Mouse (Mus musculus) neural tube, embryonic 10.5 days (tissue): Measurements from ENCODE around the gene Clip4.
"Not testable (repeated sequence)": the region's sequence is repeated elsewhere in the genome, so short reads cannot be mapped to it uniquely, and the experiment has no call there.

Experiments used
- DNase-seq: peaks from one replicate; pipeline ENCODE4 v3.0.0-alpha.2; 2017; ENCODE audit warnings: low spot score; ENCODE audit errors: extremely low spot score

Gene Clip4

DNA sequence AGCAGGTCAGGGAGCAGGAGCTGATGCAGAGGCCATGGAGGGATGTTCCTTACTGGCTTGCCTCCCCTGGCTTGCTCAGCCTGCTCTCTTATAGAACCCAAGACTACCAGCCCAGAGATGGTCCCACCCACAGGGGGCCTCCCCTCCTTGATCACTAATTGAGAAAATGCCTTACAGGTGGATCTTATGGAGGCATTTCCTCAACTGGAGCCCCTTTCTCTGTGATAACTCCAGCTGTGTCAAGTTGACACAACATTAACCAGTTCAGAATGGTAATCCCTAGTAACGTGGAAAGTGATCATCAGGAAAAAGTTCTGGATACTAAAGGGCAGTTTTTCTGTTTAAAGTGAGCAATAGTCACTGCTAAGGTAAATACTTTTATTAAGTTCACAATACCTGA, at the start of gene Clip4:
Clip4 (plus strand) TSS at position 301 of the 400 bp plus-strand sequence.
- DNase-seq = not testable (repeated sequence)

DNA sequence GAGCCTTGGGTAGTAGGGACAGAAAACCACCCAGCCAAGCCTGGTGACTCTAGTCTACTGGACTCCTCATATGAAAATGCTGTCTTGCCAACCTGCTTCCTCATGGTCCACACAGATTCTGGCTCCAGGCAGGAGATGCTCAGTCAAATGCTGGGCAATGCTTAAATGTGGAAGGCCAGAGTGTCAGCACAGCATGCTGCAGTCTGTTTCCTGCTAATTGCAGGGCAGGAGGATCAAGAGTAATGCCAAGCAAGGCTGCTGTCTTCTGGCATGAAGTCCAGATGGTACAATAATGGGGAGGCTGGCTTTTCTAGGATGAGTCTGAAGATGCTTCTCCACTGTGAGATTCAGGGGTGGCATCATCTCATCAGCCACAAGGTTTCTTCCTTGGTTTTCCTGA, 47.8 kb upstream of the Clip4 start:
- DNase-seq = no peak

- no peak for DNase-seq
Measured at GRCm38 (mm10) chr17:71721019-71721418, 47.3 kb upstream of the Clip4 start.

- no peak for DNase-seq
Measured at GRCm38 (mm10) chr17:71730655-71731054, 37.6 kb upstream of the Clip4 start.

DNA sequence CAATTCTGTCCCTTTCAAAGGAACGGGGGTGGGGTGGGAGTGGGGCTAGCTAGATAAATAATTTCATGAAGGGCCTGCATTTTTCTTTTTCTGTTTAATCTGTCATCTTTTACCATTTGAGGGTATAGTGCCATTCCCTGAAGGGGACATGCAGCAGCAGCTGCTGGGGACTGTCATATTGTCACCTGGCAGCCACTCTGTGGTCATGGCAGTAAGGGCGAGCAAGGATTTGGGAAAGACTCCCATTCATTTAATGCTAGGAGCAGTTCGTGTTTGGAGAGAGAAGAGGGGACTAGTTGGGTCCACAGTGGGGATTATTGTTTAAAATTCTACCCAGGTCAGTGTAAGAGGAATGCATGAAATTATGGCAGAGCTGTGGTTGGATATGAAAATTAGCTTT, 31.8 kb upstream of the Clip4 start:
- no peak for DNase-seq

GRCm38 (mm10) chr17:71742156-71742555, 26.1 kb upstream of the Clip4 start:
- no peak for DNase-seq

GRCm38 (mm10) chr17:71742935-71743334, 25.3 kb upstream of the Clip4 start:
- DNase-seq = no peak

DNA sequence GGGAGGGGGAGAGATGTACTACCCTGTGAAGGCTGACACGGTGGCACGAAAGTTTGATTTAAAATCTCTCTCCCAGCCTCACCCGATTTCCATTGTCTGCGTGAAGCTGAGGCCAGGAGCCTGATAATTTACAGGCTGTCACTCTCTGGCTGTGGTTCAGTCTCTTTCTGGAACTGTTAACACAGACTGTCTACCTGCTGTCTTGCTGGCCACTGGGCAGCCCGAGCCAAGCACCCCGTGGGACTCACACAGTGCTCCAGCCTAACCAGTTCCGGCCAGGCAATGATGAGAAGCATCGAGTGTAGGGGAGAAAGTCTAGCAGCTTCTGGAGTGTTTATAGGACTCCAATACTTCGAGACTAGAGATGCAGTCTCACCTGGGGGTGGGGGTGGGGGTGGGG, 22.2 kb upstream of the Clip4 start:
- DNase-seq = no peak

DNA sequence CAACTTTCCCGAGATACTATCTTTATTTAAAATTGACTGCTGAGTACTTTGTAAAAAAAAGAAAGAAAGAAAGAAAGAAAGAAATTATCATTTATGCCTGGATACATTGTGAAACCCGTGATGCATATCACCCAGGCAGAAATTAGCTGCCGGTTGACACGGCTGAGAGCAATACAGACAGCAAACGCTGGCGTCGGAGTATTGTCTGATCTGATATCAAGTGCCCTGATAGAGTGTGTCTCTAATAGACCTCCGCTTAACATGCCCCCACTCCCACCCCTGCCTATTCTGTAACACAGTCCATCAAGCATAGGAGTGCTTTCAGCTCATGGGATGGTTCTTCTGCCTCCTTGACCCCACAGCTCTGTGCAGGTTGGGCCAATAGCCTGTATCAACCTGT, 20.7 kb upstream of the Clip4 start:
- DNase-seq = no peak

DNA sequence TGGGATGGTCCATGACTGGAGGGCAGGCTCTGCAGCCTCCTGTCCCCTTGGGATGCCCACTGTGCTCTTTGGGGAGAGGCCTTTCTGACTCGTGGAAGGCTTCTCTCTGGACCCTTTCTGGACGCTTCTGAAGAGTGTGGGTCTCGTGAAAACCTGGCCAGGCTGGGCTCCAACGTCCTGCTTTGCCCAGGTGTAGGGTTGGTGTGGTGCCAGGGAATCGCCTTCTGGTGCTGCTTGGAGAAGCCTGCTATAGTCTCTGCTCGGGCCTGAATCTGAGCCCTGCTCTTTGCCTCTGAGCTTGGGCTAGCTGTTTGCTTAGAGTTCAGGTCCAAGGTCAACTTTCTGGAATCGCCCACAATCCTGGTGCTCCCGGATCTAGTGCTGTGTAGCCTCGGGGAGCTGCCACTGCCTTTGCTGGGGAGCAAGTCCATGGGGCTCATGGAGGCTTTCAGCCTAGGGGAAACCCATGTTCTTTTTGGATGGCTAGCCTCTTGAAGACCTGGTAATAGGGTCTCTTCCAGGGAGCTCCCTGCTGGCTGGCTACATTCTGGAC, 18.6 kb upstream of the Clip4 start:
- no peak for DNase-seq

DNA sequence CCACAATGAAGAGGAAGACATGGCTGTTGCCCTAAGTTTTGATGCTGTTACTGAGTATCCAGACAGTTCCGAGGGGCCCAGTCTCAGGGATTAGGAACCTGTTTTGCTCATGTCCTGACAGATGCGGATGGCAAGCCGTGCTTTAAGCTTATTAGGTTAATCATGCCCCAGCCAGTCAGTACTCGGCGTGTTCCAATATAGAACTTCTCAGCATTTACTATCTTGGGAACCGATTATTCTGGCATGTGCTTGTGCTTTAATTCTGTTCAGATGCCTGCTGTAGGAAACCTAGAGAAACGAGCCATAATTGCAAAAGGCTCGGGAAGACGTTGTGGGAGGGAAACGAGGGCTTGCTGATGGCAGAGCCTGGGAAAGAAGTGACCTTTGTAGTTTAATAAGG, 15.4 kb upstream of the Clip4 start, which contains the start of gene Pcare:
Pcare (minus strand) TSS at position 64 of the 400 bp plus-strand sequence.
- no peak for DNase-seq

- DNase-seq = no peak
Measured at GRCm38 (mm10) chr17:71760536-71760935, 7.7 kb upstream of the Clip4 start.

DNA sequence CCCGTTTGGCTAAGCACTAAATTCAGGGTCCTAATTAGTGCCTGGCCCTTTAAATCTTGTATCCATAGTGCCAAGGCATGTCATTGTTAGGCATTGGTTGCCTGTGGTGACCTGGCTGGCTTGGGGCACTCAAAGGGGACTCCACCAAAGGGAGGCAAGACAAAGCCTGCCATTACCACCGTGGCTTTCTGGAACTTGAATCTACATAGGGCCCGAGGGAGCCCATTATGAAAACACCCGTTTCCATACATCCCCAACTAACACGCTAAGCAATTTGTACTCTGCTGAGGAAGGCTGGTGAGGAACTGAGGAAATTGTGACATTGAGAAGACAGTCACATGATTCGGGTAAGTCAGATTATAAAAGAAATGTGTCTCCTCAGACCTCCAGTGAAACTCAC, 1.3 kb downstream of the Clip4 start:
- no peak for DNase-seq

DNA sequence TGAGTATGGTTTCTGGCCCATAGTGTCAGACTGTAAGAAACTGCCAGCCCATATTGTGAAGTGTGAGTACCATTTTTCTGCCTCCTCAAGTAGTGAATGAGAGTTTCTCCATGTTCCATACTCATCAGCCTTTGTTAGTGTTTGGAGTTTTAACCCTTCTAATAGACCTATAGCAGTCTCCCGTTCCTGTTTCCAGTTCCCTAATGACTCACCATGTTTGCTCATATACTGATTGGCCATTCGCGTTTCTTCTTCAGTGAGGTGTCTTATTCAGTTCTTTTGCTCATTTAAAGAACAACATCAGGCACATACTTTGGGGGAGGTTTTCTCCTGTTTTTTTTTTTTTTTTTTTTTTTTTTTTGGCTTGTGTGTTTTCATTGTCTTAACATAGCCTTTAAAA, 2.4 kb downstream of the Clip4 start:
- no peak for DNase-seq

- DNase-seq = no peak
Measured at GRCm38 (mm10) chr17:71774173-71774572, 5.9 kb downstream of the Clip4 start.

DNA sequence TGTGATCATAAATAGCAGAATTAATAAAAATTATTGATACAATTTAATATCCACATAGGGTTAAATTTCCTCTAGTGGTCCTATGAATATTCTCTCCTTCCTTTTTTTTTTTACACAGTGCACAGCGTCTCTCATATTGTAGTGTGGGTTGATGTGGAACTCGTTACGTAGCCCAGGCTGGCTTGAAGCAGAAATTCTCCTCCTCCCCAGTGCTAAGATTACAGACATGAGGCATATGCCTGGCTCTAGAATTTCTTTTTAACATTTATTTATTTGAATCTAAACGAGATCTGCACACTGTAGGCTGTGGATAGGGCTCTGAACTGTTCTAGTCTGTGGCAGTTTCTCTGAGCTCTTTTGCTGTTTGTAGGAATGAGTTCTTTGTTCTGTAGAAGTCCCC, 7.0 kb downstream of the Clip4 start:
- no peak for DNase-seq

GRCm38 (mm10) chr17:71778696-71779095, 10.4 kb downstream of the Clip4 start:
- DNase-seq = no peak

- no peak for DNase-seq
Measured at GRCm38 (mm10) chr17:71780490-71780889, 12.2 kb downstream of the Clip4 start.

DNA sequence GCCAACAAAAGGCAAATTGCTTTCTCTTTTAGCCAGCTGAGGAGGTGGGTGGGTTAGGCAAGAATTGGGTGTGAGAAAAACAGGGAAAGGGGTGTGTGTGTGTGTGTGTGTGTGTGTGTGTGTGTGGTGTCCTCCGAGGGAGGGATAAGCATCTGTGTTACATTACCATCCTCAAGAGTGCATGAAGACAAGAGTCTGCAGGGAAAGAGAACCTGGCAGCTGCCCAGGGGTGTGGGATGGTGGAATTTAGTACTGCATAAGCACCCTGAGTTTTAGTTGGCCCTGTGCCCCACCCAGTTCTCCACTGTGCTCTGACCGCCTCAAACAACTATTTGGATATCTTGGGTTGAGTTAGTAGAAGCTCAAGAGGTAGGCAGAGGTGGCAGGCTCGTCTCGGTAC, 12.7 kb downstream of the Clip4 start:
- DNase-seq = no peak

GRCm38 (mm10) chr17:71782242-71782698, 14.0 kb downstream of the Clip4 start:
- DNase-seq = peak; percentile 50

GRCm38 (mm10) chr17:71782699-71783365, 14.6 kb downstream of the Clip4 start:
- DNase-seq = peak; percentile 61

- no peak for DNase-seq
Measured at GRCm38 (mm10) chr17:71783366-71783735, 15.1 kb downstream of the Clip4 start.

DNA sequence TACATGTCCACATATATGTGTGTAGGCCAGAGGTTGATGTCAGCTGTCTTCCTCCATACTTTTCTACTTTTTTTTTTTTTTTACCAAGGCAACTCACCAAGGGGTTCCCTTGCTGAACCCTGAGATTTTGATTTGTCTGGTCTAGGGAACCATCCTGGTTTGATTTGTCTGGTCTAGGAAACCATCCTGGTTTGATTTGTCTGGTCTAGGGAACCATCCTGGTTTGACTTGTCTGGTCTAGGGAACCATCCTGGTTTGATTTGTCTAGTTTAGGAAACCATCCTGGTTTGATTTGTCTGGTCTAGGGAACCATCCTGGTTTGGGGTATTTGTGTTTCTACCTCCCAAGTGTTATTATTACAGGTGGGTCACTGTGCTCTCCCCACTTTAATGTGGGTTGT, 18.2 kb downstream of the Clip4 start:
- DNase-seq = no peak
